Mouse (Mus musculus): ENCODE measurements around the gene Lgals4.

- no peak for TF ChIP-seq CTCF (IDR thresholded peaks at IDR 0.05; ENCODE audit: low read depth)
- TF ChIP-seq EP300 (IDR thresholded peaks at IDR 0.05; ENCODE audit: low read depth), result no peak
Observed at GRCm38 (mm10) chr7:28802846-28803588, 30.6 kb upstream of the Lgals4 start.
